Mouse (Mus musculus) limb, embryonic 12.5 days (tissue): ENCODE measurements around the gene Gja1. TPM values are rescaled to one million over a fixed set of nuclear protein-coding genes. Genes with fewer than 3 reads are reported as not detected.
"Not testable (repeated sequence)": the region's sequence is repeated elsewhere in the genome, so short reads cannot be mapped to it uniquely, and the experiment has no call there.

Experiments
- ATAC-seq: fragments of 200-750 bp; cut with Nextera tagmentation; 2 replicates; pipeline ENCODE4 v1.8.0; 2017; ENCODE audit warnings: low read depth, moderate TSS enrichment; ENCODE audit not compliant: insufficient number of reproducible peaks, insufficient read depth, low FRiP score, low TSS enrichment
- H3K27ac ChIP-seq: fragments of 300-500 bp; sonication (generic); 2 replicates; pipeline ENCODE4 v1.5.1; 2016; ENCODE audit warnings: mild to moderate bottlenecking, moderate library complexity
- H3K27me3 ChIP-seq: fragments of 300-500 bp; sonication (generic); 2 replicates; pipeline ENCODE4 v1.6.1; 2016; ENCODE audit warnings: mild to moderate bottlenecking, moderate library complexity
- H3K36me3 ChIP-seq: fragments of 300-500 bp; sonication (generic); 2 replicates; pipeline ENCODE4 v1.6.1; 2016; ENCODE audit warnings: mild to moderate bottlenecking, moderate library complexity
- H3K4me1 ChIP-seq: fragments of 300-500 bp; sonication (generic); replicated peaks from 2 replicates; pipeline ENCODE4 v1.6.1; 2016
- H3K4me2 ChIP-seq: fragments of 300-500 bp; sonication (generic); 2 replicates; pipeline ENCODE4 v1.6.1; 2016; ENCODE audit warnings: mild to moderate bottlenecking, moderate library complexity
- H3K4me3 ChIP-seq: fragments of 300-500 bp; sonication (generic); replicated peaks from 2 replicates; pipeline ENCODE4 v1.5.1; 2016; ENCODE audit warnings: mild to moderate bottlenecking
- H3K9ac ChIP-seq: fragments of 300-500 bp; sonication (generic); replicated peaks from 2 replicates; pipeline ENCODE4 v1.6.1; 2016; ENCODE audit warnings: mild to moderate bottlenecking, moderate library complexity
- H3K9me3 ChIP-seq: fragments of 300-500 bp; sonication (generic); 2 replicates; pipeline ENCODE4 v1.6.1; 2016; ENCODE audit warnings: mild to moderate bottlenecking, moderate library complexity
- WGBS: fragments of 180-500 bp; shearing (Covaris S2); methylation state at CpG from one replicate; pipeline ENCODE4 v1.1.7; 2016; 5-methylcytosine and 5-hydroxymethylcytosine counted together
- polyA plus RNA-seq: library from polyadenylated mRNA; unstranded; fragments of >200 nt; fragmentation: Nextera tagmentation; extraction: Ambion mirVana; gene quantifications from 2 replicates; pipeline ENCODE4 v1.2.1, GENCODE M21; 2016

Gja1 gene
- polyA plus RNA-seq, 1 experiment from 2014 or later: 257 TPM

- no peak overlapping the region for H3K4me2 ChIP-seq
- peaks cover 70% of the 10 kb centered on the region for H3K36me3 ChIP-seq
- 88% methylated on average over 13 of the region's 13 CpGs for WGBS
- H3K4me1 ChIP-seq: peaks cover 8% of the 10 kb centered on the region
- H3K9ac ChIP-seq: no peak overlapping the region
- 0 out of 2 replicates have a peak, but pooled peaks cover 3% of the 10 kb centered on the region for H3K9me3 ChIP-seq
- no peak overlapping the region for H3K27ac ChIP-seq
- ATAC-seq: no peak
- no peak overlapping the region for H3K4me3 ChIP-seq
- H3K27me3 ChIP-seq: no peaks in the 10 kb centered on the region
Observed at GRCm38 (mm10) chr10:56385195-56386109, 8.3 kb downstream of the Gja1 start.

GRCm38 (mm10) chr10:56393095-56393784 lies 16.1 kb downstream of the Gja1 start:
- no peak overlapping the region for H3K4me3 ChIP-seq
- H3K4me2 ChIP-seq: no peak overlapping the region
- H3K27me3 ChIP-seq: no peaks in the 10 kb centered on the region
- no peaks in the 10 kb centered on the region for H3K9me3 ChIP-seq
- peak overlapping the region; percentile 64; the same call in 1 of the 2 replicates for H3K27ac ChIP-seq
- H3K36me3 ChIP-seq: peaks cover 35% of the 10 kb centered on the region
- peak; percentile 58; the same call in 1 of the 2 replicates for ATAC-seq
- WGBS: 32% methylated on average over 6 of the region's 6 CpGs
- peaks cover 9% of the 10 kb centered on the region; the same call in 1 of the 2 replicates for H3K4me1 ChIP-seq
- no peak overlapping the region for H3K9ac ChIP-seq

- ATAC-seq: peak; percentile 71; the same call in 1 of the 2 replicates
- Histone ChIP-seq H3K27ac (peak overlapping the region; percentile 64; the same call in 1 of the 2 replicates), H3K36me3 (peaks cover 28% of the 10 kb centered on the region)
- H3K27me3 ChIP-seq, H3K9me3 ChIP-seq, H3K4me1 ChIP-seq, H3K9ac ChIP-seq, H3K4me3 ChIP-seq, H3K4me2 ChIP-seq: not testable (repeated sequence)
- WGBS: 83% methylated on average over 7 of the region's 7 CpGs
Observed at GRCm38 (mm10) chr10:56393815-56394417, 16.8 kb downstream of the Gja1 start.

- Histone ChIP-seq H3K36me3 (no peaks in the 10 kb centered on the region), H3K4me3 (no peak overlapping the region), H3K27ac (no peak overlapping the region), H3K9ac (no peak overlapping the region), H3K4me2 (no peak overlapping the region), H3K27me3 (no peaks in the 10 kb centered on the region), H3K4me1 (peaks cover 7% of the 10 kb centered on the region; the same call in 1 of the 2 replicates), H3K9me3 (no peaks in the 10 kb centered on the region)
- no peak for ATAC-seq
- WGBS: 76% methylated on average over 8 of the region's 8 CpGs
Observed at GRCm38 (mm10) chr10:56397875-56398274, 20.7 kb downstream of the Gja1 start.

- no peaks in the 10 kb centered on the region for H3K27me3 ChIP-seq
- WGBS: 94% methylated on average over 2 of the region's 2 CpGs
Observed at GRCm38 (mm10) chr10:56398310-56398709, 21.2 kb downstream of the Gja1 start.

GRCm38 (mm10) chr10:56401396-56401795 lies 24.3 kb downstream of the Gja1 start:
- not testable (repeated sequence) for H3K27ac ChIP-seq, H3K4me1 ChIP-seq, H3K36me3 ChIP-seq, H3K9ac ChIP-seq, H3K4me2 ChIP-seq, H3K9me3 ChIP-seq, H3K4me3 ChIP-seq, H3K27me3 ChIP-seq, ATAC-seq
- 92% methylated on average over 8 of the region's 8 CpGs for WGBS

More at GRCm38 (mm10) chr10:56398310-56398709, 21.2 kb downstream of the Gja1 start:
- H3K27ac ChIP-seq: no peak overlapping the region
- no peak overlapping the region for H3K9ac ChIP-seq
- H3K36me3 ChIP-seq: no peaks in the 10 kb centered on the region
- no peak overlapping the region for H3K4me3 ChIP-seq
- ATAC-seq: no peak
- peaks cover 4% of the 10 kb centered on the region; the same call in 1 of the 2 replicates for H3K4me1 ChIP-seq
- no peaks in the 10 kb centered on the region for H3K9me3 ChIP-seq
- H3K4me2 ChIP-seq: no peak overlapping the region

- ATAC-seq: no peak
- H3K4me1 ChIP-seq: no peaks in the 10 kb centered on the region
- H3K9ac ChIP-seq: no peak overlapping the region
- WGBS: 68% methylated on average over 9 of the region's 9 CpGs
- H3K27me3 ChIP-seq: no peaks in the 10 kb centered on the region
- no peaks in the 10 kb centered on the region for H3K36me3 ChIP-seq
- no peak overlapping the region for H3K4me2 ChIP-seq
- H3K4me3 ChIP-seq: no peak overlapping the region
- H3K9me3 ChIP-seq: no peaks in the 10 kb centered on the region
- no peak overlapping the region for H3K27ac ChIP-seq
Observed at GRCm38 (mm10) chr10:56405934-56406333, 28.8 kb downstream of the Gja1 start.

- Histone ChIP-seq H3K4me3 (no peak overlapping the region), H3K27ac (no peak overlapping the region), H3K36me3 (no peaks in the 10 kb centered on the region), H3K4me1 (no peaks in the 10 kb centered on the region), H3K9ac (no peak overlapping the region), H3K4me2 (no peak overlapping the region), H3K27me3 (no peaks in the 10 kb centered on the region), H3K9me3 (no peaks in the 10 kb centered on the region)
- WGBS: 88% methylated on average over 6 of the region's 6 CpGs
- no peak for ATAC-seq
Observed at GRCm38 (mm10) chr10:56406386-56407130, 29.4 kb downstream of the Gja1 start.

GRCm38 (mm10) chr10:56415894-56416570 lies 38.9 kb downstream of the Gja1 start:
- H3K27me3 ChIP-seq: no peaks in the 10 kb centered on the region
- H3K9me3 ChIP-seq: no peaks in the 10 kb centered on the region
- H3K9ac ChIP-seq: no peak overlapping the region
- no peak overlapping the region for H3K27ac ChIP-seq
- no peaks in the 10 kb centered on the region for H3K36me3 ChIP-seq
- 78% methylated on average over 7 of the region's 7 CpGs for WGBS
- H3K4me2 ChIP-seq: no peak overlapping the region
- no peak for ATAC-seq
- no peak overlapping the region for H3K4me3 ChIP-seq
- H3K4me1 ChIP-seq: no peaks in the 10 kb centered on the region

- Histone ChIP-seq H3K36me3 (no peaks in the 10 kb centered on the region), H3K4me1 (peaks cover 16% of the 10 kb centered on the region), H3K4me2 (no peak overlapping the region), H3K9ac (no peak overlapping the region), H3K4me3 (no peak overlapping the region), H3K9me3 (no peaks in the 10 kb centered on the region), H3K27ac (no peak overlapping the region), H3K27me3 (no peaks in the 10 kb centered on the region)
- ATAC-seq: no peak
- 82% methylated on average over 4 of the region's 4 CpGs for WGBS
Observed at GRCm38 (mm10) chr10:56422518-56422917, 45.4 kb downstream of the Gja1 start.
